Mouse (Mus musculus): ENCODE results near the gene Tvp23b. TPM values are rescaled to one million over a fixed set of nuclear protein-coding genes. Genes with fewer than 3 reads are reported as not detected.

Gene Tvp23b
- polyA plus RNA-seq, 1 experiment from 2014 or later: 41.7 TPM

DNA sequence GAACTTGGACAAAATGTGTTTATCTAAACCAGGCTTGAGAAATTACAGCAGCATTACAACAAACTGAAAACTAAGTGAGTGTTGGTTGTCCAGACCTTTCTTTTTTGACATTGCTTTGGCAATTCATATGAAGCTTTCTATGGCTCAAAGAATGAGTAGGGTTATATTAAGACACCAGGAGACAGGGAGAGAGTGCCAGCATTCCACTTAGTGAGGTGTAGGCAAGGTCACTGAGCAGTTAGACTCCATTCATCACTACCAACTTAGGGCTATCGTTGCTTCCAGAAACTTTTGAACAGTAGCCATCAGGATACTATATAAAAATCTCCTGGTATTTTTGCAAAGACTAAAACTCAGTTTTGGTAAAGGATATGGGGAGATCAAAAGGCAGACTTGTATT, 1.9 kb upstream of the Tvp23b start:
- no peak for ATAC-seq (ENCODE audit: low FRiP score)
- no peak overlapping the region for H3K27ac ChIP-seq (ENCODE audit: low read depth, low read length)
- no peak overlapping the region for H3K4me3 ChIP-seq (ENCODE audit: low read depth, low read length)
- no peaks in the 10 kb centered on the region for H3K9me3 ChIP-seq (ENCODE audit: control insufficient read depth, low read length)
- no peaks in the 10 kb centered on the region for H3K36me3 ChIP-seq (ENCODE audit: control insufficient read depth, insufficient read depth, low read length)
- no peak for DNase-seq (ENCODE audit: low spot score)
- no peak overlapping the region for H3K9ac ChIP-seq (ENCODE audit: low read depth, low read length)
- no peaks in the 10 kb centered on the region for H3K27me3 ChIP-seq (ENCODE audit: control insufficient read depth, insufficient read depth, low read length)
- H3K4me2 ChIP-seq (replicated peaks; ENCODE audit: low read depth, low read length): no peak overlapping the region
- 97% methylated on average over 1 of the region's 1 CpGs for WGBS
- no peaks in the 10 kb centered on the region for H3K4me1 ChIP-seq (replicated peaks; ENCODE audit: control insufficient read depth, insufficient read depth, low read length)

GRCm38 (mm10) chr11:62878728-62879127, 527 bp upstream of the Tvp23b start:
- Histone ChIP-seq H3K9ac (ENCODE audit: low read depth, low read length) (no peak overlapping the region), H3K9me3 (ENCODE audit: control insufficient read depth, low read length) (no peaks in the 10 kb centered on the region), H3K36me3 (ENCODE audit: control insufficient read depth, insufficient read depth, low read length) (no peaks in the 10 kb centered on the region), H3K4me1 (replicated peaks; ENCODE audit: control insufficient read depth, insufficient read depth, low read length) (no peaks in the 10 kb centered on the region), H3K4me2 (replicated peaks; ENCODE audit: low read depth, low read length) (peak overlapping the region; percentile 43; the same call in 1 of the 2 replicates), H3K27me3 (ENCODE audit: control insufficient read depth, insufficient read depth, low read length) (no peaks in the 10 kb centered on the region), H3K4me3 (ENCODE audit: low read depth, low read length) (peak overlapping the region; percentile 76), H3K27ac (ENCODE audit: low read depth, low read length) (no peak overlapping the region)
- 33% methylated on average over 9 of the region's 9 CpGs for WGBS
- no peak for ATAC-seq (ENCODE audit: low FRiP score)
- no peak for DNase-seq (ENCODE audit: low spot score)

DNA sequence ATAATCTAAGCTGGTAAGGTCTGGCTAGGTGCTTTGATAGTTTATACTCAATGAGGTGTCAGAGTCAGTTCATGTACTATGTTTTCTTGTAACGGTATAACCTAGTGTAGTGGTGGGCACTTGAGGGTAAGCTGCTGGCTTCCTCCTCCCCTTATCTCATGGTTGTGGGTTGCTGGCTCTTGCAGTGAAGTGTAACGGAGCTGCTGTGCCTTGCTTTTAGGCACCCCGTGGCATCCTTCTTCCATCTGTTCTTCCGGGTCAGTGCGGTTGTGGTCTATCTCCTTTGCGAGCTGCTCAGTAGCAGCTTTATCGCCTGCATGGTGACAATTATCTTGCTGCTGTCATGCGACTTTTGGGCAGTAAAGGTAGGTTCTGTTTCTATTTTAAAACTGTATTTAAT, 4.2 kb downstream of the Tvp23b start:
- H3K4me1 ChIP-seq (replicated peaks; ENCODE audit: control insufficient read depth, insufficient read depth, low read length): no peaks in the 10 kb centered on the region
- no peak overlapping the region for H3K27ac ChIP-seq (ENCODE audit: low read depth, low read length)
- H3K9me3 ChIP-seq (ENCODE audit: control insufficient read depth, low read length): no peaks in the 10 kb centered on the region
- peaks cover 4% of the 10 kb centered on the region; the same call in 1 of the 2 replicates for H3K36me3 ChIP-seq (ENCODE audit: control insufficient read depth, insufficient read depth, low read length)
- no peak overlapping the region for H3K4me3 ChIP-seq (ENCODE audit: low read depth, low read length)
- 92% methylated on average over 8 of the region's 8 CpGs for WGBS
- DNase-seq (ENCODE audit: low spot score) (no peak), ATAC-seq (ENCODE audit: low FRiP score) (no peak)
- no peak overlapping the region for H3K4me2 ChIP-seq (replicated peaks; ENCODE audit: low read depth, low read length)
- H3K9ac ChIP-seq (ENCODE audit: low read depth, low read length): no peak overlapping the region
- no peaks in the 10 kb centered on the region for H3K27me3 ChIP-seq (ENCODE audit: control insufficient read depth, insufficient read depth, low read length)

GRCm38 (mm10) chr11:62885323-62885722, 6.1 kb downstream of the Tvp23b start:
- no peak for ATAC-seq (ENCODE audit: low FRiP score)
- no peak overlapping the region for H3K9ac ChIP-seq (ENCODE audit: low read depth, low read length)
- H3K27me3 ChIP-seq (ENCODE audit: control insufficient read depth, insufficient read depth, low read length): no peaks in the 10 kb centered on the region
- no peak for DNase-seq (ENCODE audit: low spot score)
- H3K36me3 ChIP-seq (ENCODE audit: control insufficient read depth, insufficient read depth, low read length): peaks cover 4% of the 10 kb centered on the region; the same call in 1 of the 2 replicates
- no peak overlapping the region for H3K4me2 ChIP-seq (replicated peaks; ENCODE audit: low read depth, low read length)
- 78% methylated on average over 5 of the region's 5 CpGs for WGBS
- no peak overlapping the region for H3K4me3 ChIP-seq (ENCODE audit: low read depth, low read length)
- no peak overlapping the region for H3K27ac ChIP-seq (ENCODE audit: low read depth, low read length)
- no peaks in the 10 kb centered on the region for H3K9me3 ChIP-seq (ENCODE audit: control insufficient read depth, low read length)
- no peaks in the 10 kb centered on the region for H3K4me1 ChIP-seq (replicated peaks; ENCODE audit: control insufficient read depth, insufficient read depth, low read length)

DNA sequence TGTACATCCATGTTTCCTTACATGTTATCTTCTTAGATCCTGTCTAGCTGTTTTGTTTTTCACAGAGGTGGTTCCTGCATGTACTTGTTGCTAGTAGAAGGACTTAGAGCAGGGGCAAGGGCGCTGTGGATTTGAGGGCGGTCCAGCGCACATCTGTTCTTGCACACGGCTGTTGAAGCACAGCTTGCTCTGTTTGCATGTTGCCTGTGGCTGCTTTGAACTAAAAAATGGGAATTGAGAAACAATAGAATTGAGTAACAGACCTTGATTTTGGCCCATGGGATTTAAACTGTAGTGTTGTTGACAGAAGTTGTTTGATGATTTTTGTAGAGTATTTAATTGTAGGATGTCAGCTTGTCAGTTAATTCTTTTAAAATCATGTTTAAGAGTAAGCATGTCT, 11.5 kb downstream of the Tvp23b start:
- ATAC-seq (ENCODE audit: low FRiP score): no peak
- H3K27ac ChIP-seq (ENCODE audit: low read depth, low read length): no peak overlapping the region
- whole genome bisulfite sequencing: 88% methylated on average over 4 of the region's 4 CpGs
- no peaks in the 10 kb centered on the region for H3K9me3 ChIP-seq (ENCODE audit: control insufficient read depth, low read length)
- no peak overlapping the region for H3K9ac ChIP-seq (ENCODE audit: low read depth, low read length)
- no peaks in the 10 kb centered on the region for H3K4me1 ChIP-seq (replicated peaks; ENCODE audit: control insufficient read depth, insufficient read depth, low read length)
- H3K4me2 ChIP-seq (replicated peaks; ENCODE audit: low read depth, low read length): no peak overlapping the region
- peaks cover 4% of the 10 kb centered on the region; the same call in 1 of the 2 replicates for H3K36me3 ChIP-seq (ENCODE audit: control insufficient read depth, insufficient read depth, low read length)
- DNase-seq (ENCODE audit: low spot score): no peak
- no peak overlapping the region for H3K4me3 ChIP-seq (ENCODE audit: low read depth, low read length)
- no peaks in the 10 kb centered on the region for H3K27me3 ChIP-seq (ENCODE audit: control insufficient read depth, insufficient read depth, low read length)

- H3K4me2 ChIP-seq (replicated peaks; ENCODE audit: low read depth, low read length): no peak overlapping the region
- no peak overlapping the region for H3K4me3 ChIP-seq (ENCODE audit: low read depth, low read length)
- H3K9ac ChIP-seq (ENCODE audit: low read depth, low read length): no peak overlapping the region
- DNase-seq (ENCODE audit: low spot score) (no peak), ATAC-seq (ENCODE audit: low FRiP score) (no peak)
- 95% methylated on average over 11 of the region's 11 CpGs for WGBS
- H3K27ac ChIP-seq (ENCODE audit: low read depth, low read length): no peak overlapping the region
- H3K9me3 ChIP-seq (ENCODE audit: control insufficient read depth, low read length): no peaks in the 10 kb centered on the region
- H3K27me3 ChIP-seq (ENCODE audit: control insufficient read depth, insufficient read depth, low read length): no peaks in the 10 kb centered on the region
- H3K4me1 ChIP-seq (replicated peaks; ENCODE audit: control insufficient read depth, insufficient read depth, low read length): no peaks in the 10 kb centered on the region
- no peaks in the 10 kb centered on the region for H3K36me3 ChIP-seq (ENCODE audit: control insufficient read depth, insufficient read depth, low read length)
Observed at GRCm38 (mm10) chr11:62891763-62892162, 12.5 kb downstream of the Tvp23b start.

DNA sequence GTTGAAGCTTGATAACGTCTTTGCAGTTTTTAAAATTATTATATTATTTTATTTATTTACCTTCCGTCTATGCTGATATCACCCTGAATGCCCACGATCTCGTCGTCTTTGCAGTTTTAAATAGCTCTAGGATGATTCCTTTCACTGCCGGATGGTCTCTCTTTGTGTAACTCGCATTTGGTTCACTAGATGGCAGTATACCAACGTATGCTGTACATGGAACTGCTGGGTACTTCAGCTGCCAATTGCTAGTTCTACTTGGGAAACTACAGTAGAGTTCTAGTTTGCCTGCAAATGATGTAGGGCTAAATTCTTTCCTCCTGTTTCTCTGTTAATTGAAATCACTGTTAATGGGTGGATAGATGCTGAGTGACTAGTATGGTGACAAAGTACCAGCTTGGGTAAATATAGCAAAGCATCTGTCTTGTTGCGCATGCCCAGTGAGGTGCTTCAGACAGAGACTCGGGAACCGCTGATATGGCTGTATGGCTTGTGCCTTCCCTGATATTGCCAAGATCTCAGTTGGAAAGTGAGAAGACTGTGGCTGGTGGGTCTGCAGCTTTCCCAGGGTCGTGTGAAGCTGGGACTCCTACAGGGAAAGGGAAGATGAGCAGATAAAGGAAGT, 22.6 kb downstream of the Tvp23b start:
- Histone ChIP-seq H3K4me3 (ENCODE audit: low read depth, low read length) (no peak overlapping the region), H3K9me3 (ENCODE audit: control insufficient read depth, low read length) (no peaks in the 10 kb centered on the region), H3K27me3 (ENCODE audit: control insufficient read depth, insufficient read depth, low read length) (no peaks in the 10 kb centered on the region), H3K4me1 (replicated peaks; ENCODE audit: control insufficient read depth, insufficient read depth, low read length) (no peaks in the 10 kb centered on the region), H3K4me2 (replicated peaks; ENCODE audit: low read depth, low read length) (no peak overlapping the region), H3K9ac (ENCODE audit: low read depth, low read length) (no peak overlapping the region), H3K36me3 (ENCODE audit: control insufficient read depth, insufficient read depth, low read length) (no peaks in the 10 kb centered on the region), H3K27ac (ENCODE audit: low read depth, low read length) (no peak overlapping the region)
- DNase-seq (ENCODE audit: low spot score): peak; percentile 87
- ATAC-seq (ENCODE audit: low FRiP score): no peak
- 41% methylated on average over 12 of the region's 12 CpGs for WGBS

- ATAC-seq (ENCODE audit: low FRiP score) (no peak), DNase-seq (ENCODE audit: low spot score) (no peak)
- H3K9me3 ChIP-seq (ENCODE audit: control insufficient read depth, low read length): no peaks in the 10 kb centered on the region
- H3K9ac ChIP-seq (ENCODE audit: low read depth, low read length): no peak overlapping the region
- H3K4me1 ChIP-seq (replicated peaks; ENCODE audit: control insufficient read depth, insufficient read depth, low read length): no peaks in the 10 kb centered on the region
- no peak overlapping the region for H3K4me2 ChIP-seq (replicated peaks; ENCODE audit: low read depth, low read length)
- no peaks in the 10 kb centered on the region for H3K27me3 ChIP-seq (ENCODE audit: control insufficient read depth, insufficient read depth, low read length)
- H3K36me3 ChIP-seq (ENCODE audit: control insufficient read depth, insufficient read depth, low read length): no peaks in the 10 kb centered on the region
- 82% methylated on average over 6 of the region's 6 CpGs for WGBS
- no peak overlapping the region for H3K4me3 ChIP-seq (ENCODE audit: low read depth, low read length)
- H3K27ac ChIP-seq (ENCODE audit: low read depth, low read length): no peak overlapping the region
Observed at GRCm38 (mm10) chr11:62903871-62904495, 24.7 kb downstream of the Tvp23b start.

DNA sequence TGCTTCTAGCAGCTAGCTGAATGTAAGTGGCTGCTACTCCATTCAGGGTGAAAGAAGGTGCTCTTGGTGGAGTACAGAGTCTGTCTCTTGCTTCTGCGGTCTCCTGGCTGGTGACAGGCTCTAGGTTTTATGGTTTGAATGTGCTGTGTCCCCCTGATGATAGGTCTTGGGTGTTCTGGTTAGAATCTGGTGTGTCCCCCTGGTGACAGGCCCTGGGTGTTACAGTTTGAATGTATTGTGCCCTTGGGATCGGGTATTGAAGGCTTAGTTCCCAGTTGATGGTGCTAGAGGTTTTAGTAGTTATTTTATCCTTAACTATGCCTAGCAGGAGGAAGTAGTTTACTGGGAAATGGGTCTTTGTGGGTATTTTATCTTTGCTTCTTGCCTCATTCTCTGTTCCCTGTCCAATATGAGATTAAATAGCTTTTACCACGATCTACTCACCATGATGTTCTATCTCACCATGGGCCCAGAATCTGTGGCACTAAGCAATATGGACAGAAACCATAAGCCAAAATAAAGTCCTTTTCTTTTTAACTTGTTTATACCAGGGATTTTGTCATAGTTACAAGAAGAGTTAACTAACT, 30.6 kb downstream of the Tvp23b start:
- H3K4me1 ChIP-seq (replicated peaks; ENCODE audit: control insufficient read depth, insufficient read depth, low read length): no peaks in the 10 kb centered on the region; the same call in 1 of the 2 replicates
- no peak for DNase-seq (ENCODE audit: low spot score)
- H3K36me3 ChIP-seq (ENCODE audit: control insufficient read depth, insufficient read depth, low read length): no peaks in the 10 kb centered on the region
- no peak overlapping the region for H3K27ac ChIP-seq (ENCODE audit: low read depth, low read length)
- H3K27me3 ChIP-seq (ENCODE audit: control insufficient read depth, insufficient read depth, low read length): no peaks in the 10 kb centered on the region
- WGBS: 76% methylated on average over 3 of the region's 3 CpGs
- no peak overlapping the region for H3K9ac ChIP-seq (ENCODE audit: low read depth, low read length)
- H3K9me3 ChIP-seq (ENCODE audit: control insufficient read depth, low read length): no peaks in the 10 kb centered on the region
- no peak overlapping the region for H3K4me3 ChIP-seq (ENCODE audit: low read depth, low read length)
- ATAC-seq (ENCODE audit: low FRiP score): no peak
- no peak overlapping the region for H3K4me2 ChIP-seq (replicated peaks; ENCODE audit: low read depth, low read length)
